Mouse (Mus musculus) kidney, embryonic 15.5 days (tissue): Measurements from ENCODE around the gene Trappc3. TPM values are rescaled to one million over a fixed set of nuclear protein-coding genes. Genes with fewer than 3 reads are reported as not detected.

Experiments used
- ATAC-seq: fragments of 200-750 bp; cut with Nextera tagmentation; replicated peaks from 2 replicates; pipeline ENCODE4 v1.8.0; 2017; ENCODE audit warnings: moderate TSS enrichment; ENCODE audit not compliant: low FRiP score
- H3K27ac ChIP-seq: fragments of 300-500 bp; sonication (generic); 2 replicates; pipeline ENCODE4 v1.5.1; 2015; ENCODE audit warnings: mild to moderate bottlenecking, inconsistent platforms
- H3K27me3 ChIP-seq: fragments of 300-500 bp; sonication (generic); 2 replicates; pipeline ENCODE4 v1.6.1; 2015; ENCODE audit warnings: inconsistent platforms
- H3K36me3 ChIP-seq: fragments of 300-500 bp; sonication (generic); 2 replicates; pipeline ENCODE4 v1.6.1; 2015; ENCODE audit warnings: inconsistent platforms
- H3K4me1 ChIP-seq: fragments of 300-500 bp; sonication (generic); 2 replicates; pipeline ENCODE4 v1.6.1; 2015; ENCODE audit warnings: inconsistent platforms
- H3K4me2 ChIP-seq: fragments of 300-500 bp; sonication (generic); 2 replicates; pipeline ENCODE4 v1.6.1; 2015; ENCODE audit warnings: moderate library complexity, mild to moderate bottlenecking, inconsistent platforms
- H3K4me3 ChIP-seq: fragments of 300-500 bp; sonication (generic); replicated peaks from 2 replicates; pipeline ENCODE4 v1.5.1; 2015; ENCODE audit warnings: mild to moderate bottlenecking, inconsistent platforms
- H3K9ac ChIP-seq: fragments of 300-500 bp; sonication (generic); 2 replicates; pipeline ENCODE4 v1.6.1; 2015; ENCODE audit warnings: mild to moderate bottlenecking, inconsistent platforms
- H3K9me3 ChIP-seq: fragments of 300-500 bp; sonication (generic); replicated peaks from 2 replicates; pipeline ENCODE4 v1.6.1; 2016; ENCODE audit warnings: inconsistent platforms
- WGBS: fragments of 180-500 bp; shearing (Covaris S2); methylation state at CpG from one replicate; pipeline ENCODE4 v1.1.7; 2015; ENCODE audit warnings: mixed read lengths; 5-methylcytosine and 5-hydroxymethylcytosine counted together
- polyA plus RNA-seq: library from polyadenylated mRNA; unstranded; fragments of >200 nt; fragmentation: Nextera tagmentation; extraction: Ambion mirVana; gene quantifications from 2 replicates; pipeline ENCODE4 v1.2.1, GENCODE M21; 2015

The Trappc3 gene
- polyA plus RNA-seq, 1 experiment from 2014 or later = 106 TPM

DNA sequence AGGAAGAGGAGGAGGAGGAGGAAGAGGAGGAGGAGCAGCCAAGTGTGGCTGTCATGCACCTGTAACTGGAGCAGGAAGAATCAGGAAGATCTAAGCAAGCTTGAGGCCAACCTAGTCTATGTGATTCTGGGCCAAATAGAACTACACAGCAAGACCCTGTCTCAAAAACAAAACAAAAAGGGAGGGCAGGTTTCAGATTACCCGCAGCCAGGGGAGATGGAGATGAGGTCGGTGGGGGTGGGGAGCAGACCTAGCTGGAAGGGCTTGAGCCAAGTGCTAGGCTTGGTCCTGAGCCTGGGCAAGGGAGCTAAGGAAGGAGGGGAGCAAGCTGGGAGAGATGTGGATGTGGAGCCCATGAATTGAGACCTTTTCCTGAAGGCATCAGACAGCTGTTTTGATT is 44.7 kb downstream of the Trappc3 start:
- Histone ChIP-seq H3K9ac (no peak overlapping the region), H3K27ac (no peak overlapping the region), H3K4me2 (no peak overlapping the region), H3K9me3 (peaks cover 4% of the 10 kb centered on the region), H3K4me1 (peaks cover 14% of the 10 kb centered on the region), H3K27me3 (peaks cover 14% of the 10 kb centered on the region), H3K4me3 (no peak overlapping the region), H3K36me3 (no peaks in the 10 kb centered on the region)
- 8% methylated on average over 2 of the region's 2 CpGs for WGBS
- ATAC-seq = no peak

- Histone ChIP-seq H3K27ac (no peak overlapping the region), H3K27me3 (no peaks in the 10 kb centered on the region), H3K4me1 (peaks cover 33% of the 10 kb centered on the region), H3K4me2 (peak overlapping the region; percentile 56), H3K9ac (0 out of 2 replicates have a peak overlapping the region, but pooled peaks have one; percentile 18), H3K36me3 (no peaks in the 10 kb centered on the region), H3K4me3 (peak overlapping the region; percentile 18; the same call in 1 of the 2 replicates), H3K9me3 (peaks cover 4% of the 10 kb centered on the region)
- peak; percentile 58 for ATAC-seq
- 18% methylated on average over 20 of the region's 20 CpGs for WGBS
Observed at GRCm38 (mm10) chr4:126309211-126309921, 47.2 kb downstream of the Trappc3 start.

- Histone ChIP-seq H3K27ac (no peak overlapping the region), H3K27me3 (no peaks in the 10 kb centered on the region), H3K36me3 (no peaks in the 10 kb centered on the region), H3K9me3 (peaks cover 4% of the 10 kb centered on the region), H3K4me2 (peak overlapping the region; percentile 56), H3K9ac (0 out of 2 replicates have a peak overlapping the region, but pooled peaks have one; percentile 18), H3K4me1 (peaks cover 38% of the 10 kb centered on the region), H3K4me3 (peak overlapping the region; percentile 18; the same call in 1 of the 2 replicates)
- under 1% methylated on average over 7 of the region's 7 CpGs for WGBS
- peak; percentile 55; the same call in 1 of the 2 replicates for ATAC-seq
Observed at GRCm38 (mm10) chr4:126309922-126310309, 47.8 kb downstream of the Trappc3 start.

- 79% methylated on average over 7 of the region's 7 CpGs for WGBS
- no peaks in the 10 kb centered on the region for H3K36me3 ChIP-seq
- no peak overlapping the region for H3K27ac ChIP-seq
- H3K9ac ChIP-seq = no peak overlapping the region
- H3K4me3 ChIP-seq = no peak overlapping the region
- no peak for ATAC-seq
- H3K27me3 ChIP-seq = no peaks in the 10 kb centered on the region
- H3K4me1 ChIP-seq = peaks cover 40% of the 10 kb centered on the region
- H3K9me3 ChIP-seq = peaks cover 4% of the 10 kb centered on the region
- H3K4me2 ChIP-seq = no peak overlapping the region
Observed at GRCm38 (mm10) chr4:126310344-126310743, 48.2 kb downstream of the Trappc3 start.

DNA sequence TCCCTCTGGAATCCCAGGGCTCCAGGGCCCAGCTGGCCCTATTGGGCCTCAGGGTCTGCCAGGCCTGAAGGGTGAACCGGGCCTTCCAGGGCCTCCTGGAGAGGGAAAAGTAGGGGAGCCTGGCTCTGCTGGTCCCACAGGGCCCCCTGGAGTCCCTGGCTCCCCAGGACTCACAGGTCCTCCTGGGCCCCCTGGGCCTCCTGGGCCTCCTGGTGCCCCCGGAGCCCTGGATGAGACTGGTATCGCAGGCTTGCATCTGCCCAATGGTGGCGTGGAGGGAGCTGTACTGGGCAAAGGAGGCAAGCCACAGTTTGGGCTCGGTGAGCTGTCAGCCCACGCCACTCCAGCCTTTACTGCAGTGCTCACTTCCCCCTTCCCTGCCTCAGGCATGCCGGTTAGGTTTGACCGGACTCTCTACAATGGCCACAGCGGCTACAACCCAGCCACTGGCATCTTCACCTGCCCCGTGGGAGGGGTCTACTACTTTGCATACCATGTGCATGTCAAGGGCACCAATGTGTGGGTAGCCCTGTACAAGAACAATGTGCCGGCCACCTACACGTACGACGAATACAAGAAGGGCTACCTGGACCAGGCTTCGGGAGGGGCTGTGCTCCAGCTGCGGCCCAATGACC is 49.6 kb downstream of the Trappc3 start:
- Histone ChIP-seq H3K4me3 (no peak overlapping the region), H3K9me3 (no peaks in the 10 kb centered on the region), H3K9ac (no peak overlapping the region), H3K27ac (no peak overlapping the region), H3K4me1 (peaks cover 44% of the 10 kb centered on the region), H3K36me3 (peaks cover 13% of the 10 kb centered on the region), H3K27me3 (no peaks in the 10 kb centered on the region), H3K4me2 (no peak overlapping the region)
- WGBS = 90% methylated on average over 16 of the region's 16 CpGs
- no peak for ATAC-seq

GRCm38 (mm10) chr4:126313202-126313601 is 51.1 kb downstream of the Trappc3 start:
- H3K4me2 ChIP-seq = no peak overlapping the region
- 48% methylated on average over 5 of the region's 5 CpGs for WGBS
- H3K27ac ChIP-seq = peak overlapping the region; percentile 78; the same call in 1 of the 2 replicates
- H3K4me1 ChIP-seq = peaks cover 47% of the 10 kb centered on the region
- H3K4me3 ChIP-seq = no peak overlapping the region
- peaks cover 28% of the 10 kb centered on the region for H3K36me3 ChIP-seq
- no peak for ATAC-seq
- H3K9ac ChIP-seq = no peak overlapping the region
- H3K9me3 ChIP-seq = no peaks in the 10 kb centered on the region
- H3K27me3 ChIP-seq = no peaks in the 10 kb centered on the region

GRCm38 (mm10) chr4:126314393-126314792 is 52.3 kb downstream of the Trappc3 start:
- Histone ChIP-seq H3K27ac (peak overlapping the region; percentile 78), H3K4me3 (no peak overlapping the region), H3K9me3 (no peaks in the 10 kb centered on the region), H3K27me3 (no peaks in the 10 kb centered on the region), H3K9ac (no peak overlapping the region), H3K36me3 (peaks cover 39% of the 10 kb centered on the region), H3K4me1 (peaks cover 45% of the 10 kb centered on the region), H3K4me2 (no peak overlapping the region)
- WGBS = 26% methylated on average over 10 of the region's 10 CpGs
- ATAC-seq = peak; percentile 36

GRCm38 (mm10) chr4:126315931-126316330 is 53.8 kb downstream of the Trappc3 start:
- no peaks in the 10 kb centered on the region for H3K9me3 ChIP-seq
- no peak for ATAC-seq
- no peaks in the 10 kb centered on the region for H3K27me3 ChIP-seq
- H3K36me3 ChIP-seq = peaks cover 40% of the 10 kb centered on the region
- H3K9ac ChIP-seq = no peak overlapping the region
- H3K4me1 ChIP-seq = peaks cover 48% of the 10 kb centered on the region
- H3K27ac ChIP-seq = 0 out of 2 replicates have a peak overlapping the region, but pooled peaks have one; percentile 13
- H3K4me3 ChIP-seq = no peak overlapping the region
- WGBS = 44% methylated on average over 5 of the region's 5 CpGs
- H3K4me2 ChIP-seq = no peak overlapping the region

- Histone ChIP-seq H3K9me3 (no peaks in the 10 kb centered on the region), H3K4me3 (no peak overlapping the region), H3K36me3 (peaks cover 40% of the 10 kb centered on the region), H3K4me2 (no peak overlapping the region), H3K4me1 (peaks cover 50% of the 10 kb centered on the region), H3K9ac (no peak overlapping the region), H3K27me3 (no peaks in the 10 kb centered on the region), H3K27ac (0 out of 2 replicates have a peak overlapping the region, but pooled peaks have one; percentile 13)
- 93% methylated on average over 13 of the region's 13 CpGs for WGBS
- ATAC-seq = no peak
Observed at GRCm38 (mm10) chr4:126316443-126317040, 54.4 kb downstream of the Trappc3 start.

DNA sequence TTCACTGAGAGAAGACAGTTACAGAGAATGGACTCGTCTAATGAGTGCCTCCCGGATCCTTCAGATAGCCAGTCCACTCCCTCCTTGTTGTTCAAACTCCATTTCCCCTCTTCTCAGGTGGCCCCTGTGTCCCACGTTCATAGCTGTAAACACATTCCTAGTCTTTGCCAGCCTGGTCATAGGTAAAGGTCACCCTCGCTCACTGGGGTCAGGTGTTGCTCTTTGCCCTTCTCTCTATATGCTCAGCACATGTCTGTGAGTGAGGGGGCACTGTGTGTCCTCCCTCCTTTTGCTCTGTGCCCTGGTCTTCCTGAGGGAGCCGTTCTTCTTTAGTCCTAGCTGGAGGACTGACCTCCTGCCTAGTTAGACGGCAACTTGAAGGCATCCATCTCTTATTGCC is 57.7 kb downstream of the Trappc3 start:
- H3K9me3 ChIP-seq = no peaks in the 10 kb centered on the region
- ATAC-seq = no peak
- H3K4me3 ChIP-seq = no peak overlapping the region
- peaks cover 40% of the 10 kb centered on the region for H3K36me3 ChIP-seq
- no peak overlapping the region for H3K27ac ChIP-seq
- H3K4me2 ChIP-seq = 0 out of 2 replicates have a peak overlapping the region, but pooled peaks have one; percentile 85
- WGBS = 90% methylated on average over 6 of the region's 6 CpGs
- peaks cover 31% of the 10 kb centered on the region for H3K4me1 ChIP-seq
- H3K9ac ChIP-seq = no peak overlapping the region
- H3K27me3 ChIP-seq = peaks cover 10% of the 10 kb centered on the region

DNA sequence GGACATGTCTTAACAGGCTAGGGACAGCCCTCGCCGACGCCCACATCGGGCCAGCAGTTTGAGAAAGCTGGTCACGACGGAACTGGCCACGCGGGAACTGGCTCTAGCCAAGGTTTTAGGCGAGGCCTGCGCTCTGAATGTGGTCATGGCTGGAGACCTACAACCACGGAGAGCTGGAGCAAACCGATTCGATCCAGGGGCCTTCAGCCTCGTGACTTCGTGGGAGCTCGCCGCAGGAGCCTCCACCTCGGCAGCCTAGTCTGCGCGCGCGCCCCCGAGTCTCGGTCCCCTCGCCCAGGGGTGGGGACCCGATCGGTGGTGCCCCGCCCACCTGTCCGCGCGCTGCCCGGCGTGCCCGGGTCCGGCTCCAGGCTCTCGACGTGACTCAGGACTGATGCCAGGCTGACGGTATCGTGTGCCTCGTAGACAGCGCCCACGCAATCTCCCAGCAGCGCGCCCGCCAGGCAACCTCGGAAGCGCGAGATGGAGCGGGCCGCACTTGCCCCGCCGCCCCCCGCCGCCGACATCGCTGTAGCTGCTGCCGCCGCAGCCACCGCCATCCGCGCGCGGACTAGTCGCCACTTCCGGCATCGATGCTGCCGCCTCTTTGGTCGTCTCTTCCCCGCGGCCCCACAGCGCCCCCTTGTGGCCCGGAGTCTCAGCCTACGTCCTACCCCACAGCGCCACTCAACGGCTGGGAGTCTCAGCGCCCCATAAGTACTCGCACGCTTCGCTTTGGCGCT is 59.2 kb downstream of the Trappc3 start, which contains the start of gene Adprhl2:
TSS of gene Adprhl2 (minus strand) at position 593 of the 743 bp plus-strand sequence.
- H3K9ac ChIP-seq = peak within 1 kb of the TSS; percentile 86
- H3K36me3 ChIP-seq = peaks cover 31% of the 10 kb centered on the region
- peaks cover 34% of the 10 kb centered on the region for H3K4me1 ChIP-seq
- peak within 1 kb of the TSS; percentile 85 for H3K4me2 ChIP-seq
- peaks cover 22% of the 10 kb centered on the region for H3K27me3 ChIP-seq
- peak within 1 kb of the TSS; percentile 87 for H3K27ac ChIP-seq
- no peaks in the 10 kb centered on the region for H3K9me3 ChIP-seq
- peak; percentile 74 for ATAC-seq
- H3K4me3 ChIP-seq = peak within 1 kb of the TSS; percentile 92
- WGBS = under 1% methylated on average over 80 of the region's 80 CpGs
